ENCODE assay signal across 8 mouse cellular contexts in the genomic region with DNA sequence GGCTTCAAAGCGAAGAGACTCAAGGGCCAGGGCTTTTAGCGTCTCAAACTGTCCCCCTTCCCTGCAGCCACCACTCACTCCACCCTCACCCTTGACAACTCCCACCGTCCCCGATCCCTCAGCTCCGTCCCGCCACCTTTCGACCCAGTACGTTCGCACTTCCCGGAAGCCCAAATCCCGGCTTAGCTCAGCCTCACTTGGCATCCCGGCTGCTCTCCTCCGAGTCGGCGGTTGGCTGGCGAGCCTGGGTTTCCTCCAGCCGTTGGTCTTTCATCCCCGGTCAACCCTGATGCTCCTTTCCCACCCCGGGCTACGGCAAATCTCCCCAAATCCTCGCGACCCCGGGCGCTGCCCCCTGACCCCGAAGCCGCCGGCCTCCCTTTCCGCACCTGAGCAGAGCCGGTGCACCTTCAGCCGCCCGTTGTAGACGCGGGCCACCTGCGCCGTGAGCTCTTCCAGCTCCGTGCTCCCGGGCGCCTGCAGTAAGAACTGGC. TPM values are rescaled to one million over a fixed set of nuclear protein-coding genes. Genes with fewer than 3 reads are reported as not detected.
DNase-seq lines count a peak whose midpoint lies in the region; ATAC-seq lines count a peak whose summit lies in the region.

No protein-coding gene starts in this region.

- peak overlapping the region; percentile 92 for H3K4me3 ChIP-seq in heart, embryonic 15.5 days

- no peaks in the 10 kb centered on the region for H3K27me3 ChIP-seq in heart, embryonic 15.5 days

- H3K9ac ChIP-seq in heart, embryonic 15.5 days = peak overlapping the region; percentile 81

- H3K36me3 ChIP-seq in heart, embryonic 15.5 days = peaks cover 12% of the 10 kb centered on the region; the same call in 1 of the 2 replicates

- H3K9me3 ChIP-seq in heart, embryonic 15.5 days (replicated peaks) = no peaks in the 10 kb centered on the region

- H3K4me1 ChIP-seq in heart, embryonic 15.5 days (replicated peaks) = peaks cover 5% of the 10 kb centered on the region; the same call in 1 of the 2 replicates

- ATAC-seq in frontal cortex, adult (ENCODE audit: low TSS enrichment) = peak; percentile 60
- ATAC-seq in erythroblast, adult 5-6 weeks (replicated peaks; ENCODE audit: low FRiP score, poor library complexity, severe bottlenecking) = peak; percentile 40
- peak; percentile 47 for ATAC-seq in heart, embryonic 15.5 days (replicated peaks; ENCODE audit: insufficient number of reproducible peaks, insufficient read depth, low FRiP score, low read depth)

- H3K27ac ChIP-seq in heart, embryonic 15.5 days = peak overlapping the region; percentile 90

- peak overlapping the region; percentile 92 for H3K4me2 ChIP-seq in heart, embryonic 15.5 days

- DNase-seq in frontal cortex, postnatal 36 days (ENCODE audit: low spot score in 2 of 2) = no peak
- peak; percentile 76 to 92 for DNase-seq in adrenal gland, adult (ENCODE audit: inconsistent age in 2 of 2, low spot score in 1 of 2)
- DNase-seq in kidney, postnatal 25 days = peak; percentile 70 to 84
- DNase-seq in lung, postnatal 14 days = peak; percentile 71
- DNase-seq in retina, postnatal 1 day = peak; percentile 78

- under 1% methylated on average over 38 of the region's 38 CpGs for WGBS in heart, embryonic 15.5 days

RNA-seq across cellular contexts. Expression of a gene that starts 0.7 kb away (rescaled TPM):
- 1.2 and 18.8 TPM in 2 replicates for total RNA-seq in erythroblast, adult 5-6 weeks (2015; ENCODE audit: low replicate concordance)
- total RNA-seq in erythroblast, adult 5-6 weeks (2017; ENCODE audit: low replicate concordance) = 7.0 and 20.1 TPM in 2 replicates
- 43.9 and 44.2 TPM in 2 replicates for polyA plus RNA-seq in heart, embryonic 15.5 days (2015; fragmentation: Nextera tagmentation; extraction: Ambion mirVana)

Comparison
In these comparisons a context has a peak if more than half of its experiments do, and no peak if none do; other contexts are left out.
1. DNase-seq: peak in adrenal gland, adult (2 of 2), kidney, postnatal 25 days (2 of 2), lung, postnatal 14 days (single experiment) and retina, postnatal 1 day (single experiment); none in frontal cortex, postnatal 36 days (0 of 2).
2. Peak in every context shown above with its lines, with median percentiles within 50 percentile points of each other: ATAC-seq.